Mouse (Mus musculus): ENCODE data around the gene Chm. TPM values are rescaled to one million over a fixed set of nuclear protein-coding genes. Genes with fewer than 3 reads are reported as not detected.
"Not testable (repeated sequence)": the region's sequence is repeated elsewhere in the genome, so short reads cannot be mapped to it uniquely, and the experiment has no call there.

Chm gene
- polyA plus RNA-seq (2012; rRNA removed) = 0.94 and 1.7 TPM in 2 replicates
- 4.2 and 5.5 TPM in 2 replicates for polyA plus RNA-seq (2014; fragmentation: Nextera tagmentation; extraction: Ambion mirVana)

- ATAC-seq (ENCODE audit: insufficient read depth) (peak; percentile 94), DNase-seq (ENCODE audit: low read depth in 3 of 3, low spot score in 3 of 3) (peak; percentile 52 to 63 (median 60))
Measured at GRCm38 (mm10) chrX:113185230-113185985, at the start of gene Chm. TSS of gene Chm (minus strand) at chrX:113185517.

GRCm38 (mm10) chrX:113193901-113194300 is 8.6 kb upstream of the Chm start:
- DNase-seq (ENCODE audit: low read depth in 3 of 3, low spot score in 3 of 3) = no peak
- Histone ChIP-seq H3K9me3 (ENCODE audit: control insufficient read depth, low read length) (no peaks in the 10 kb centered on the region), H3K27me3 (ENCODE audit: control insufficient read depth, insufficient read depth, low read length) (no peaks in the 10 kb centered on the region), H3K4me1 (replicated peaks; ENCODE audit: control insufficient read depth in 2 of 2, insufficient read depth in 2 of 2, low read length in 1 of 2) (no peaks in the 10 kb centered on the region), H3K4me2 (ENCODE audit: low read depth) (no peak overlapping the region), H3K4me3 (ENCODE audit: insufficient read depth in 1 of 2, low read depth in 2 of 2, low read length in 2 of 2) (no peak overlapping the region), H3K27ac (no peak overlapping the region), H3K9ac (replicated peaks) (no peak overlapping the region), H3K36me3 (replicated peaks; ENCODE audit: control insufficient read depth, insufficient read depth, low read depth) (no peaks in the 10 kb centered on the region)
- no peak for ATAC-seq (ENCODE audit: insufficient read depth)
- no peak for TF ChIP-seq EP300 (IDR thresholded peaks at IDR 0.05; ENCODE audit: low read depth)
- TF ChIP-seq CTCF (IDR thresholded peaks at IDR 0.05; ENCODE audit: low read depth) = no peak
- WGBS (ENCODE audit: insufficient replicate concordance) = 35% methylated on average over 2 of the region's 2 CpGs

More at GRCm38 (mm10) chrX:113185230-113185985, at the start of gene Chm:
- peak within 1 kb of the TSS; percentile 63 for H3K4me2 ChIP-seq (ENCODE audit: low read depth)
- no peaks in the 10 kb centered on the region for H3K27me3 ChIP-seq (ENCODE audit: control insufficient read depth, insufficient read depth, low read length)
- no peaks in the 10 kb centered on the region for H3K4me1 ChIP-seq (replicated peaks; ENCODE audit: control insufficient read depth in 2 of 2, insufficient read depth in 2 of 2, low read length in 1 of 2)
- TF ChIP-seq EP300 (IDR thresholded peaks at IDR 0.05; ENCODE audit: low read depth) (no peak), CTCF (IDR thresholded peaks at IDR 0.05; ENCODE audit: low read depth) (no peak)
- no peak within 1 kb of the TSS for H3K27ac ChIP-seq
- 5% methylated on average over 21 of the region's 21 CpGs for WGBS (ENCODE audit: insufficient replicate concordance)
- H3K9ac ChIP-seq (replicated peaks) = peak within 1 kb of the TSS; percentile 52
- H3K36me3 ChIP-seq (replicated peaks; ENCODE audit: control insufficient read depth, insufficient read depth, low read depth) = no peaks in the 10 kb centered on the region
- peak within 1 kb of the TSS; percentile 62 to 96 for H3K4me3 ChIP-seq (ENCODE audit: insufficient read depth in 1 of 2, low read depth in 2 of 2, low read length in 2 of 2)
- H3K9me3 ChIP-seq (ENCODE audit: control insufficient read depth, low read length) = no peaks in the 10 kb centered on the region

GRCm38 (mm10) chrX:113184569-113185229 is 618 bp downstream of the Chm start:
- Histone ChIP-seq H3K9ac (replicated peaks) (peak overlapping the region; percentile 52), H3K4me2 (ENCODE audit: low read depth) (peak overlapping the region; percentile 63), H3K27me3 (ENCODE audit: control insufficient read depth, insufficient read depth, low read length) (no peaks in the 10 kb centered on the region), H3K4me3 (ENCODE audit: insufficient read depth in 1 of 2, low read depth in 2 of 2, low read length in 2 of 2) (peak overlapping the region; percentile 62 to 96), H3K27ac (no peak overlapping the region), H3K36me3 (replicated peaks; ENCODE audit: control insufficient read depth, insufficient read depth, low read depth) (no peaks in the 10 kb centered on the region), H3K4me1 (replicated peaks; ENCODE audit: control insufficient read depth in 2 of 2, insufficient read depth in 2 of 2, low read length in 1 of 2) (no peaks in the 10 kb centered on the region), H3K9me3 (ENCODE audit: control insufficient read depth, low read length) (no peaks in the 10 kb centered on the region)
- ATAC-seq (ENCODE audit: insufficient read depth) (peak; percentile 16; the same call in 1 of the 2 replicates), DNase-seq (ENCODE audit: low read depth in 3 of 3, low spot score in 3 of 3) (no peak)
- no peak for TF ChIP-seq CTCF (IDR thresholded peaks at IDR 0.05; ENCODE audit: low read depth)
- TF ChIP-seq EP300 (IDR thresholded peaks at IDR 0.05; ENCODE audit: low read depth) = no peak
- 7% methylated on average over 17 of the region's 17 CpGs for WGBS (ENCODE audit: insufficient replicate concordance)

- not testable (repeated sequence) for H3K9me3 ChIP-seq (ENCODE audit: control insufficient read depth, low read length); H3K36me3 ChIP-seq (replicated peaks; ENCODE audit: control insufficient read depth, insufficient read depth, low read depth); H3K27me3 ChIP-seq (ENCODE audit: control insufficient read depth, insufficient read depth, low read length); H3K9ac ChIP-seq (replicated peaks); H3K4me3 ChIP-seq (ENCODE audit: insufficient read depth in 1 of 2, low read depth in 2 of 2, low read length in 2 of 2); ATAC-seq (ENCODE audit: insufficient read depth); DNase-seq (ENCODE audit: low read depth in 3 of 3, low spot score in 3 of 3); H3K27ac ChIP-seq; H3K4me2 ChIP-seq (ENCODE audit: low read depth); H3K4me1 ChIP-seq (replicated peaks; ENCODE audit: control insufficient read depth in 2 of 2, insufficient read depth in 2 of 2, low read length in 1 of 2)
- WGBS (ENCODE audit: insufficient replicate concordance) = 69% methylated on average over 4 of the region's 4 CpGs
Measured at GRCm38 (mm10) chrX:113180856-113181255, 4.5 kb downstream of the Chm start.

GRCm38 (mm10) chrX:113172766-113173165 is 12.6 kb downstream of the Chm start:
- Histone ChIP-seq H3K4me1 (replicated peaks; ENCODE audit: control insufficient read depth in 2 of 2, insufficient read depth in 2 of 2, low read length in 1 of 2) (no peaks in the 10 kb centered on the region), H3K36me3 (replicated peaks; ENCODE audit: control insufficient read depth, insufficient read depth, low read depth) (no peaks in the 10 kb centered on the region), H3K4me3 (ENCODE audit: insufficient read depth in 1 of 2, low read depth in 2 of 2, low read length in 2 of 2) (no peak overlapping the region), H3K27ac (no peak overlapping the region), H3K9me3 (ENCODE audit: control insufficient read depth, low read length) (no peaks in the 10 kb centered on the region), H3K27me3 (ENCODE audit: control insufficient read depth, insufficient read depth, low read length) (no peaks in the 10 kb centered on the region), H3K9ac (replicated peaks) (no peak overlapping the region), H3K4me2 (ENCODE audit: low read depth) (no peak overlapping the region)
- ATAC-seq (ENCODE audit: insufficient read depth) = no peak
- no peak for DNase-seq (ENCODE audit: low read depth in 3 of 3, low spot score in 3 of 3)
- WGBS (ENCODE audit: insufficient replicate concordance) = 18% methylated on average over 2 of the region's 2 CpGs
- TF ChIP-seq EP300 (IDR thresholded peaks at IDR 0.05; ENCODE audit: low read depth) (no peak), CTCF (IDR thresholded peaks at IDR 0.05; ENCODE audit: low read depth) (no peak)
